Mouse (Mus musculus) testis, adult 2 months (tissue): ENCODE measurements around the gene Slc20a1.

Experiments
- CTCF ChIP-seq: fragments of 200-500 bp; IDR thresholded peaks from 2 replicates; pipeline ENCODE4 v1.5.1; 2012; ENCODE audit warnings: low read depth, mild to moderate bottlenecking, inconsistent platforms, low read length, moderate library complexity; ENCODE audit not compliant: control insufficient read depth, insufficient read depth, insufficient replicate concordance
- POLR2A ChIP-seq: fragments of 200-500 bp; IDR thresholded peaks from 2 replicates; pipeline ENCODE4 v1.6.1; 2012; ENCODE audit warnings: low read depth, mild to moderate bottlenecking, inconsistent platforms, low read length, moderate library complexity; ENCODE audit not compliant: control insufficient read depth

DNA sequence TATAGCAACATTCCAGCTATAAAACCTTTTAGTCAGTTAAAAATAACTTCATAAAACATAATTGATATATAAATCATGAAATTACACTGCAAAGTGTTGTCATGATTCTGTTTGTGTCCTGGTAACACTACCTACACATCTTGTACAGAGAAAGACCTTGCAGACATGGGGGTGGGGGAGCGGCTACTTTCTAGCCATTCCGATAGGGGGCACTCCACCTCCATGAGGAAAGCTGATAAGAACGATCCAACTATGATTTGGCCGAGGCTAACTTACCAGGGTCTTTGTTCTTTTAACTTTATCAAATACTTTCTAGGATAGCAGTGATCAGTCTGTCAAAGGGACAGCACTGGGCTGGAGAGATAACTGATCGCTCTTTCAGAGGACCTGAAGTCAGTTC is 17.1 kb upstream of the Slc20a1 start:
- TF ChIP-seq POLR2A (no peak), CTCF (no peak)
